Mouse (Mus musculus) left cerebral cortex, adult 11 months (tissue): ENCODE results near the gene Mamdc4.
A peak's percentile ranks its signal among the peaks of the same experiment; 100 is the strongest.
"Not testable (repeated sequence)": the region's sequence is repeated elsewhere in the genome, so short reads cannot be mapped to it uniquely, and the experiment has no call there.

Experiments used
- DNase-seq: peaks from one replicate; pipeline ENCODE4 v3.0.0; 2022; ENCODE audit warnings: low spot score

Mamdc4 gene

GRCm38 (mm10) chr2:25560551-25560950 is 14.1 kb downstream of the Mamdc4 start:
- no peak for DNase-seq

DNA sequence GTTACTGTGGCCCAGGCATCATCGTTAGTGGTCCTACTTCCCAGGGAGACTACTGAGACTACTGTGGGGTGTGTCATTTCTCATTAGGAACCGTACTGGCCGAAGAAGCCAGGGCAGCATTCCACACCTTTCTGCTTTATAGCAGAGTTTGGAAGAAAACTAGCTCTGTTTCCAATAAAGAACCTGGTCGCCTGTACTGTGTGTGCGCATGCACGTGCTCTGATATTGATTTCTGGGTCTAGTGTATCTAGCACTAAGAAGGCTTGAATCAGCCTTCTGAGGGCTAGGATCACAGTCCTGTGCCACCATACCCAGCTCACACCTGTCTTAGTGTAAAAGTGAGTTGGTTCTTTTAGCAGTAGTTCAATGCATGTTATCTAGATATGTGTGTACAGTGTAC is 15.9 kb downstream of the Mamdc4 start:
- no peak for DNase-seq

- DNase-seq = no peak
Observed at GRCm38 (mm10) chr2:25557964-25558360, 16.7 kb downstream of the Mamdc4 start.

DNA sequence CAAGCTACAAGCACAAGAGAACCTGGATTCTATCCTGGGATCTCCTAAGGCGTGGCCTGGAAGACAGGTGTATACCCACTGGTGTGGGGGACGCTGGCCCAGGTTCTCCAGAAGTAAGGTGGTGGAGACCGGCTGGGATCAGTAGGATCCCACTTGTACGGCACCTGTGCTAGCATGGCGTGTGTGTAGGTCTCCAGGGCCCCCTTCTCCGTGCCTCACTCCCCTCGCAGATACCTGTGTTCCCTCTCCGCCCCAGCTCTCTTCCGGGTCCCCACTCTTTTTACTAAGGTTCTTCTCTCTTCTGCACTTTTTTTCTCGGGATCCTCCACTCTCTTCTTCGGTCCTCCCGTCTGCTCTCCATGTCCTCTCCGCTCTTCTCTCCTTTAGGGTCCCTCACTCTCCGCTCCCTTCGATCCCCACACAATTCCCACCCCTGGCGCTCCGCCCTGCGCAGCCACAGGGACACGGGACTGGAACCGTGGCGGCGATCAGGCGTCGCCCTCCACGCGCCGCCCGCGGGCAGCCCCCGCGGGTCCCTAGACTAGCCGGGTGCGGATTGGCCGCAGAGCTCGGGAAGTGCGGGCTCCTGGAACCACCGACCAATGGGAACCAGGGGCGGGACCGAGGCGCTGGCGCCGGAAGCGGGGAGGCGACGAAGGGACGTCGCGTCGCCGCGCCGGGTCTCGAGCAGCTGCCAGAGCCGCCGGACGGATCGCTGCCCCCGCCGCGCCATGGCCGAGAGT is 17.3 kb downstream of the Mamdc4 start, which contains the start of gene Edf1:
Edf1 (plus strand) TSS at position 627 of the 743 bp plus-strand sequence.
- DNase-seq = peak; percentile 86

DNA sequence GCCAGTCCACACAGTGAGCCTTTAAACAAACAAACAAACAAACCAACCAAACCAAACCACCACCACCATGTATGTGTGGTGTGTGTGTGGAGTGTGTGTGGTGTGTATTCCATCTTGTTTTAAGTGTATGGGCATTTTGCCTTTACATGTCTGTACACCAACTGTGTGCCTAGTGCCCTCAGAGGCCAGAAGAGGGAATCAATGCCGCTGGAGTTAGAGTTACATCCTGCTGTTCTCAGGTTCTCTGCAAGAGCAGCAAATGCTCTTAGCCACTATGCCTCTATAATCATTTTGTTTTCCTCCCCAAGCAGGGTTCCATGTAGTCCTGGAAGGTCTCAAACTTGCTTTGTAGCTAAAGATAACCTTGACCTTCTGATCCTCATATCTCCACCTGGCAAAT is 18.3 kb downstream of the Mamdc4 start:
- DNase-seq = no peak

DNA sequence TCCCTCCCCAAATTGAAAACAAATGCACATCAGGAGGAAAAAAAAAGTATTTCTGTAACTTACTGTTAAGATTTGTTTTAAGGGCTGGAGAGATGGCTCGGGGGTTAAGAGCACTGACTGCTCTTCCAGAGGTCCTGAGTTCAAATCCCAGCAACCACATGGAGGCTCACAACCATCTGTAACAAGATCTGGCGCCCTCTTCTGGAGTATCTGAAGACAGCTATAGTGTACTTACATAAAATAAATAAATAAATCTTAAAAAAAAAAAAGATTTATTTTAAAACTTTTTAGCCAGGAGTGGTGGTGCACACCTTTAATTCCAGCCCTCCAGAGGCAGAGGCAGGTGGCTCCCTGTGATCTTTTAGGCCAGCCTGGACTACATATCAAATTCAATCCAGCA is 19.2 kb downstream of the Mamdc4 start:
- DNase-seq = not testable (repeated sequence)

GRCm38 (mm10) chr2:25553171-25553786 is 21.4 kb downstream of the Mamdc4 start:
- DNase-seq = not testable (repeated sequence)

DNA sequence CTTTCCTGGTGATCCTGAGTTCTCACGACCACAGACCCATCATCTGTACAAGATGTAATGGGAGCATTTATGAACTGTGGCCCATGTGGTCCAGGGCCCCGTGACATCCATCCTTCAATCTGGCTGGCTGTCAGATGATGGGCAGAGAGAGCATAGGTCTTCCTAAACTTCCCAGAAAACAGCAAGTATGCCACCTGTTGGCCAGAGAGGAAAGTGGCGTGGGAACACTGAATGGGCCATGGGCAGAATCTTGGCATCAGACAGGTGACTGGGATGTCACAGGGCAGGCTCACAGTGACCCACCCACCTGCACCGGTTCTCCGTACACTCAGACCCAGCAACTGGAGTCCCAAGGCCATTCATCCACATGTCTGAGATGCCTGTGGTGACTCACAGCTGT is 23.5 kb downstream of the Mamdc4 start:
- DNase-seq = no peak

DNA sequence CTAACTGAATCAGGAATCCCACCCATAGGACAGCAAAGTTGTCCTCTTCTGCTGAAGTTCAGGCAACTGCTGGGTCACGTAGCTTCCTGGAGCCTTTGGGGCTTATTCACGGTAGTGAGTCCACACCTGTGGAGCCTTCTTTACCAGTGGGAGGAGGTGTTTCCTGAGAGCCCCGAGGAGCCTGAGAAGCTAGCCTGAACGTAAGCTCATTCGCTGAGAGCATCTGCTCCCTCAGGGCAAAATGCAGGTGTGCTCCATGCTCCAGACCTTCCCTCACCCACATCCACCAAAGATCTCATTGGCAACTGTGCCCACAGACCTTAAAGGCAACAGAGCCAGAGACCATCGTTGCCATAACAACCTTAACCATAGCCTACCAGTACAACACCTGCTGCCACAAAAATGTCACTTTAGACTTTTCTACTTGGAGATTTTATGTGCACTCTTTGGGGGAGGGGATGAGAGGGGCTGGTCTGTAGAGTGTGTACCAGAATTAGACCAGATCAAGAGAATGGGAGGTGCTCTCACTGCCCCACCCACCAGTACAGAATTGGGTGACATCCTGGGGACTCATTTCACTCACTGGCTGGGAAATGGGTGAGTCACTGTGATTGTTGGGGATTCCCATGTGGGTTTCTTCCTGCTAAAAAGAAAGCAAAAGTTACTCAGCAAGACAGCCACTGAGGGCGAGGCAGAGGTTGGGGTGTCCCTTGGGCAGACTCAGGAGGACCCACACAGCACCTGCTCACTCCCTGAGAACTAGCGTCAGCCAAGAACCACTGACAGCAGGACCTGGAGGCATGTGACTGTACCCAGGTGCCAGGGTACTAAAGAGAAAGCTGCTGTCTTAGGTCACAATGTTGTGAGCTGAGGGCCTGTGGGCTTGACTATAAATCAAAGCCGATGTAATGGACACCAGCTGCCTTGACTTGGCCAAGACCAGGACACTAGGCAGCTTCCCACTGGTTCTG is 25.3 kb downstream of the Mamdc4 start:
- DNase-seq = no peak

DNA sequence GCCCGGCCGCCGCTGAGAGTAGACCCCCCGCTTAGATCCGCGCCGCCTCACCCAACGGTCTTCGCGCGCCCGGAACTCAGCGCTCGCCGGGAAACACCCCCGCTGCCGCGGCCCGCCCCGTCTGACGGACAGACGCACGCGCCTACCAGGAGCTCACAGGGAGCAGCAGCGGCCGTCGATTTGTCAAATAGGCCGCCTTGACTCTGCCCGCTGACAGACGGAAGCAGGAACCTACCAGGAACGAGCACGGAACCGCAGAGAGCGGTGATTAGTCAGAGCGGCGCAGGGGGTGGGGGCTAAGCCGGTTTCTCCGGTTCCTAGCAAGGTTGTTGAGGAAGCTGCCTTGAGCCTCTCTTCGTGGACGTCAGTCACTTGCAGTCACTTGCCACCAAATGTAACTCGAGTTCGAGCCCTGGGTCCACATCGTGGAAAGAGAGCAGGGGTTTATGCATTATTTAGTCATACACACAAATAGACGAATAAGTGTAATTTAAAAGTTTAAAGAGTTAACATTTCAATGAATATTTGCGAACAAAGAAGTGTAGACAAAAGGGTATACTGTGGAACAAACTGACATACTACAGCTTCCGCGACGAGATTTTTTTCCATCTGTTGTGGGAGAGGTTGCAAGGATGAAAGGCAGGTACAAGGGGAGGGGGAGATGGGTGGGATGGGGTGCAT is 27.7 kb downstream of the Mamdc4 start, which contains the start of gene Traf2:
Traf2 (minus strand) TSS at position 130 of the 681 bp plus-strand sequence.
- DNase-seq = peak; percentile 98

- DNase-seq = no peak
Observed at GRCm38 (mm10) chr2:25545996-25546810, 28.4 kb downstream of the Mamdc4 start.

DNA sequence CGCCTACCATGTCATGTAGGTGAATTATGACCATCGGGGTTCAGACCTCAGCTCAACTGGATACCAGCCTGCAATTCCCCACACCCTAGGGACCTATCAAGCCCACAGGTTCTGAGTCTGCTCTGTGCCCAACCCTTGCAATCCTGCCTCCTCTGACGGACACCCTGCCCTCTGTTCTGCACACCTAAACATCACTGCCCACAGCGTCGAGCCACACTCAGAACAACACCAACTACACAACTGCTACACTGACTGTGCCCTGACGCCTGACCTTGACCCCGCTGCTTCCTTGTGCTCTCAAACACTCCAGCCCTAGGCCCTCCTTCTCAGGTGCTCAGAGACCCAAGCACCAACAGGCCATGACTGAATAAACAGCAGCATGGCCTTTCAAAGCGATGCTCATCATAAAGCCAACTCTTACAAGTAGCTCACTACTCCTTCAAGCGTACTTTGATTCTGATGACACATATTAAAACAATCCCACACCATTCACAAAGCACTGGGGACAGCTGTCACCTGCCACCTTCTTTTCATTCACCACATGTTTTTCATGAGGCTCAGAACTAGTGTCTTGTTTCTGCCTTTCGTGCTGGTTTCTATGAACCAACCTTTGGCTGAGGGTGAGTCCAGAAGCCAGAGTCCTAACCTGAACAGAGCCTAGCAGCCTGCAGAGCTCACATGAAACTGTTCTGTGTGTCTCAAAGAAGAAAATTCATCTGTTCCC is 32.8 kb downstream of the Mamdc4 start:
- no peak for DNase-seq

DNA sequence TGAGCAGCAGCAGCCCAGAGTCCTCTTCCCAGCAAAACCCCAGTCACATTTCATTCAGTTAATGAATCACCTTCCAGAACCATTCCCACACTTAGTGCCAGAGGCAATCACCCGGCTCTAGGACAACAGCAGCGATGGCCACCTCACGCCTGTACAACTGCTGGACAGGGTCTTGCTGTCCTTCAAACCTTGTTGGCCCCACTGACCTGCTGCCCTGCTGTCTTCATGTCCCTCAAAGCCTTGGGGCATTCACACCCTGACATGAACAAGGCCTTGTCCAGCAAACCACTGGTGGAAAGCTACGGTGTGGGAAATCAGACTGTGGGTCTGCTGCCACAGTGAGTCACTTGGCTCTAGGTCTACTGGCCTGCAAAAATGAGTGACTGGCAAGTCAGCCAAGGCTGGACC is 34.1 kb downstream of the Mamdc4 start:
- DNase-seq = no peak

DNA sequence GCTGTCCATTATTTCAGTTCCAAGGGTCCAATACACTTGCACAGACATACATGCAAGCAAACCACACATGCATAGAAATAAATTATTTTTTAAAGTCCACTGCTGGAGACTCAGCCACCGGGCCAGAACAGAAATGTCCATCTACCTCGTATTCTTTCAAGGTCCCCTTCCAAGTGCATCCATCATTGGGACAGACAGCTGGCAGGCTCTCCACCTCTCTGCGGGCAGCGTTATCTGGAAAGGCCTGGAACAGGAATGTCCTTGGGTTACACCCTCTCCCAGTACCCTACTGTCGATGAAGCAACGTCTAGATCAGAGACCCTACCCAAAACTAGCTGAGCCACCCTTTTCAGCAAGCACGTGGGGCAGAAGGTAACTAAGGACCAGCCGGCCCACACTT is 38.1 kb downstream of the Mamdc4 start:
- no peak for DNase-seq

DNA sequence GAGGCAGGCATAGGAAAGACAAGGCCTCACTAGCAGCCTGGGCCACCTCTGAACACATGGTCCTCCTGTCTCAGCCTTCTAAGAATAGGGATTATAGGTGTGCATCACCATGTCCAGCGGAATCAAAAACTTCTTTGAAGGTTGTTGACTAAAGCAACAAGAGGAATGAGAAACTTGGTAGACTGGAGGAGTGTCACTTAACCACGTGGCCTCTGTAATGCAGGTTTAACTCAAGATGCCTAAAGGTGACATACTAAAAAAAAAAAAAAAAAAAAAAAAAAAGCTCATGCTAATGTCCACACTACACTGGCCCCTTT is 39.8 kb downstream of the Mamdc4 start:
- DNase-seq = no peak

- DNase-seq = peak; percentile 42
Observed at GRCm38 (mm10) chr2:25534178-25534865, 40.3 kb downstream of the Mamdc4 start.

- DNase-seq = no peak
Observed at GRCm38 (mm10) chr2:25533707-25534106, 40.9 kb downstream of the Mamdc4 start.

- no peak for DNase-seq
Observed at GRCm38 (mm10) chr2:25526510-25527302, 47.9 kb downstream of the Mamdc4 start.
